Mouse (Mus musculus) CH12.LX (cell line): ENCODE data around the gene Zfp609. TPM values are rescaled to one million over a fixed set of nuclear protein-coding genes. Genes with fewer than 3 reads are reported as not detected.

ENCODE experiments used
- DNase-seq: peaks from one replicate; pipeline ENCODE4 v3.0.0-alpha.2; 2013; ENCODE audit errors: extremely low read depth
- H3K27ac ChIP-seq: 2 replicates; pipeline ENCODE4 v1.5.1; 2012; ENCODE audit warnings: low read depth, mild to moderate bottlenecking, control low read depth, moderate library complexity; ENCODE audit not compliant: insufficient read depth
- H3K27me3 ChIP-seq: replicated peaks from 2 replicates; pipeline ENCODE3; 2012; ENCODE audit warnings: inconsistent platforms
- H3K36me3 ChIP-seq, 2 experiments: replicated peaks in 1 of 2; 2 replicates each; pipeline versions ENCODE3 to v1.6.1; 2012; ENCODE audit warnings: inconsistent platforms in 1 of 2, low read length in 1 of 2, mild to moderate bottlenecking in 1 of 2, mixed read lengths in 1 of 2, moderate library complexity in 1 of 2; ENCODE audit not compliant: control insufficient read depth in 1 of 2, insufficient read depth in 1 of 2
- H3K4me1 ChIP-seq, 2 experiments: 2 replicates each; pipeline ENCODE4 v1.6.1; 2012; ENCODE audit warnings: inconsistent platforms in 1 of 2, moderate library complexity in 1 of 2; ENCODE audit not compliant: insufficient read depth in 2 of 2, control insufficient read depth in 1 of 2
- H3K4me2 ChIP-seq: 2 replicates; pipeline ENCODE4 v1.6.1; 2012; ENCODE audit warnings: low read depth, mild to moderate bottlenecking, control low read depth; ENCODE audit not compliant: poor library complexity, insufficient read depth, severe bottlenecking
- H3K4me3 ChIP-seq, 3 experiments: fragments of 150-350 bp in 1 of 3; sonication (generic) in 1 of 3; replicated peaks in 1 of 3; 2 replicates each; pipeline versions ENCODE3 to v1.5.1; 2011 to 2012; ENCODE audit warnings: low read depth in 2 of 3, low read length in 2 of 3, mild to moderate bottlenecking in 2 of 3, moderate library complexity in 2 of 3, control low read depth in 1 of 3, improper control_type of control experiment in 1 of 3, inconsistent platforms in 1 of 3, mixed read lengths in 1 of 3; ENCODE audit not compliant: poor library complexity in 1 of 3
- H3K79me2 ChIP-seq: replicated peaks from 2 replicates; pipeline ENCODE4 v1.6.1; 2012; ENCODE audit warnings: mild to moderate bottlenecking, moderate library complexity; ENCODE audit not compliant: control insufficient read depth, poor library complexity, insufficient read depth, severe bottlenecking; ENCODE audit errors: extremely low read depth
- H3K9ac ChIP-seq: 2 replicates; pipeline ENCODE4 v1.6.1; 2012; ENCODE audit warnings: low read depth, mild to moderate bottlenecking, control low read depth, moderate library complexity; ENCODE audit not compliant: insufficient read depth
- H3K9me3 ChIP-seq: replicated peaks from 2 replicates; pipeline ENCODE3; 2012; ENCODE audit warnings: low read length, inconsistent platforms, mixed read lengths
- CHD2 ChIP-seq: IDR thresholded peaks from 2 replicates; pipeline ENCODE4 v1.6.1; 2011; ENCODE audit warnings: low read length, improper control_type of control experiment
- CTCF ChIP-seq, 2 experiments: IDR thresholded peaks in 1 of 2; conservative IDR thresholded peaks in 1 of 2; 2 replicates each; pipeline ENCODE4 v1.5.1; 2011 to 2012; ENCODE audit warnings: low read depth in 2 of 2, low read length in 2 of 2, improper control_type of control experiment in 1 of 2, inconsistent platforms in 1 of 2, mild to moderate bottlenecking in 1 of 2, moderate library complexity in 1 of 2
- ELF1 ChIP-seq: IDR thresholded peaks from 2 replicates; pipeline ENCODE4 v1.6.1; 2014; ENCODE audit warnings: low read depth, mild to moderate bottlenecking, inconsistent platforms, low read length, improper control_type of control experiment
- EP300 ChIP-seq: IDR thresholded peaks from 2 replicates; pipeline ENCODE4 v1.6.1; 2011; ENCODE audit warnings: low read length, improper control_type of control experiment
- ETS1 ChIP-seq: conservative IDR thresholded peaks from 2 replicates; pipeline ENCODE4 v1.6.1; 2012; ENCODE audit warnings: low read depth, mild to moderate bottlenecking, inconsistent platforms, low read length, improper control_type of control experiment, moderate library complexity
- MAFK ChIP-seq: IDR thresholded peaks from 2 replicates; pipeline ENCODE4 v1.6.1; 2011; ENCODE audit warnings: low read length, improper control_type of control experiment; ENCODE audit not compliant: insufficient replicate concordance
- MXI1 ChIP-seq: IDR thresholded peaks from 2 replicates; pipeline ENCODE4 v1.6.1; 2011; ENCODE audit warnings: mild to moderate bottlenecking, low read depth, low read length, improper control_type of control experiment
- MYC ChIP-seq: IDR thresholded peaks from 2 replicates; pipeline ENCODE4 v1.6.1; 2011; ENCODE audit warnings: low read depth, mild to moderate bottlenecking, improper control_type of control experiment, low read length
- NELFE ChIP-seq: IDR thresholded peaks from 2 replicates; pipeline ENCODE4 v1.6.1; 2011; ENCODE audit warnings: low read depth, low read length, improper control_type of control experiment
- POLR2A ChIP-seq: IDR thresholded peaks from 2 replicates; pipeline ENCODE4 v1.6.1; 2011; ENCODE audit warnings: low read depth, mild to moderate bottlenecking, improper control_type of control experiment, low read length
- RAD21 ChIP-seq: IDR thresholded peaks from 2 replicates; pipeline ENCODE4 v1.6.1; 2011; ENCODE audit warnings: low read depth, mild to moderate bottlenecking, low read length, improper control_type of control experiment, moderate library complexity
- SMC3 ChIP-seq: IDR thresholded peaks from 2 replicates; pipeline ENCODE4 v1.6.1; 2011; ENCODE audit warnings: low read depth, low read length, improper control_type of control experiment
- TBP ChIP-seq: conservative IDR thresholded peaks from 2 replicates; pipeline ENCODE4 v1.6.1; 2011; ENCODE audit warnings: low read depth, low read length, improper control_type of control experiment
- UBTF ChIP-seq: IDR thresholded peaks from 2 replicates; pipeline ENCODE4 v1.6.1; 2012; ENCODE audit warnings: low read depth, mild to moderate bottlenecking, inconsistent platforms, low read length, improper control_type of control experiment, moderate library complexity
- USF1 ChIP-seq: IDR thresholded peaks from 2 replicates; pipeline ENCODE4 v1.6.1; 2014; ENCODE audit warnings: low read depth, mild to moderate bottlenecking, inconsistent platforms, low read length, improper control_type of control experiment
- ZC3H11A ChIP-seq: IDR thresholded peaks from 2 replicates; pipeline ENCODE4 v1.6.1; 2012; ENCODE audit warnings: low read depth, mild to moderate bottlenecking, inconsistent platforms, low read length, improper control_type of control experiment
- ZKSCAN1 ChIP-seq: IDR thresholded peaks from 2 replicates; pipeline ENCODE4 v1.6.1; 2012; ENCODE audit warnings: low read depth, inconsistent platforms, low read length, improper control_type of control experiment, borderline replicate concordance
- dilution Hi-C: fragments of 300-500 bp; cut with MboI; formaldehyde crosslinking; loops from 2 replicates; pipeline ENCODE4 v1.14.3; 2020; ENCODE audit warnings: low sequenced_read_pairs; ENCODE audit not compliant: extremely low pct_unique_long_range_greater_than_20kb, extremely low pct_ligation_motif_present
- in situ Hi-C: fragments of 300-500 bp; cut with MboI; formaldehyde crosslinking; loops from 3 replicates; pipeline ENCODE4 v1.14.3; 2019; ENCODE audit warnings: low sequenced_read_pairs, low pct_ligation_motif_present, low pct_unique_long_range_greater_than_20kb, mixed read lengths
- polyA plus RNA-seq: library from polyadenylated mRNA; unstranded; fragments of >175 nt; gene quantifications from 2 replicates; pipeline ENCODE4 v1.2.1, GENCODE M21; 2012; ENCODE audit warnings: low read depth; ENCODE audit not compliant: insufficient read length
- total RNA-seq, 2 experiments: library from RNA; depleted of rRNA; stranded (reverse); fragments of 300-350 nt in 1 of 2; fragments of >200 nt in 1 of 2; gene quantifications; 2 replicates each; pipeline ENCODE4 v1.2.3; 2012 to 2014

Gene Zfp609
- total and polyA plus RNA-seq, 3 experiments, result 1.2 to 15.4 (median 3.2) TPM

GRCm38 (mm10) chr9:65661029-65661428, 166.3 kb downstream of the Zfp609 start:
- in situ Hi-C loops (loop anchor here (5.0 kb wide), 1 partner anchor 54 kb away; no protein-coding TSS in a partner anchor), dilution Hi-C loops (no loop called here)
- no peaks in the 10 kb centered on the region for H3K79me2 ChIP-seq
- no peak overlapping the region for H3K27ac ChIP-seq
- H3K9me3 ChIP-seq, result no peaks in the 10 kb centered on the region
- peaks cover 6 to 26% of the 10 kb centered on the region in 2 experiments; a peak in 2 of 4 replicates for H3K4me1 ChIP-seq
- H3K4me2 ChIP-seq, result no peak overlapping the region
- no peaks in the 10 kb centered on the region for H3K27me3 ChIP-seq
- no peak overlapping the region for H3K4me3 ChIP-seq
- H3K9ac ChIP-seq, result no peak overlapping the region
- no peaks in the 10 kb centered on the region for H3K36me3 ChIP-seq
- DNase-seq, result no peak
- TF ChIP-seq CTCF (conservative IDR thresholded peaks at IDR 0.05 in 1 of 2, IDR thresholded peaks at IDR 0.05 in 1 of 2; ENCODE audit: low read depth in 2 of 2, low read length in 2 of 2), result peak in 1 of 2 experiments; percentile 53; a peak in 2 of 4 replicates
- no peak for TF ChIP-seq UBTF
- TF ChIP-seq SMC3, result peak; percentile 20; the same call in 1 of the 2 replicates

- H3K27me3 ChIP-seq, result no peaks in the 10 kb centered on the region
- H3K27ac ChIP-seq, result no peak overlapping the region
- H3K4me2 ChIP-seq, result no peak overlapping the region
- peaks cover 9 to 33% of the 10 kb centered on the region in 2 experiments; a peak in 3 of 4 replicates for H3K4me1 ChIP-seq
- no peak overlapping the region for H3K4me3 ChIP-seq
- H3K9ac ChIP-seq, result no peak overlapping the region
- dilution Hi-C loops (no loop called here), in situ Hi-C loops (loop anchor here (10.0 kb wide), 1 partner anchor 132 kb away; the partner anchor contains the start of gene Ankdd1a)
- no peaks in the 10 kb centered on the region for H3K79me2 ChIP-seq
- DNase-seq, result no peak
- no peaks in the 10 kb centered on the region for H3K36me3 ChIP-seq
- no peaks in the 10 kb centered on the region for H3K9me3 ChIP-seq
- no peak for TF ChIP-seq MYC
- TF ChIP-seq ZKSCAN1, result no peak
- TF ChIP-seq ZC3H11A, result no peak
- no peak for TF ChIP-seq NELFE
- TF ChIP-seq ELF1, result no peak
- no peak for TF ChIP-seq MXI1
- no peak for TF ChIP-seq CHD2
- no peak for TF ChIP-seq TBP
- TF ChIP-seq RAD21, result no peak
- no peak for TF ChIP-seq ETS1
- TF ChIP-seq MAFK, result no peak
- TF ChIP-seq POLR2A, result no peak
- TF ChIP-seq USF1, result no peak
- TF ChIP-seq EP300, result no peak
Measured at GRCm38 (mm10) chr9:65657218-65657617, 170.1 kb downstream of the Zfp609 start.
